Mouse (Mus musculus) testis, adult 2 months (tissue): ENCODE data around the gene Cenpb. TPM values are rescaled to one million over a fixed set of nuclear protein-coding genes. Genes with fewer than 3 reads are reported as not detected.

ENCODE experiments used
- H3K27ac ChIP-seq: fragments of 200-500 bp; 2 replicates; pipeline ENCODE4 v1.5.1; 2012; ENCODE audit warnings: low read depth, low read length; ENCODE audit not compliant: control insufficient read depth, insufficient read depth
- H3K27me3 ChIP-seq: fragments of 200-500 bp; 2 replicates; pipeline ENCODE4 v1.6.1; 2012; ENCODE audit warnings: mild to moderate bottlenecking, low read length, moderate library complexity; ENCODE audit not compliant: control insufficient read depth, insufficient read depth
- H3K36me3 ChIP-seq: fragments of 200-500 bp; 2 replicates; pipeline ENCODE4 v1.6.1; 2012; ENCODE audit warnings: mild to moderate bottlenecking, low read length; ENCODE audit not compliant: control insufficient read depth, insufficient read depth
- H3K4me1 ChIP-seq: fragments of 200-500 bp; 2 replicates; pipeline ENCODE4 v1.6.1; 2012; ENCODE audit warnings: low read length; ENCODE audit not compliant: control insufficient read depth, insufficient read depth
- H3K4me3 ChIP-seq: fragments of 200-500 bp; 2 replicates; pipeline ENCODE4 v1.5.1; 2012; ENCODE audit warnings: low read depth, mild to moderate bottlenecking, low read length, moderate library complexity, mixed read lengths; ENCODE audit not compliant: control insufficient read depth
- CTCF ChIP-seq: fragments of 200-500 bp; IDR thresholded peaks from 2 replicates; pipeline ENCODE4 v1.5.1; 2012; ENCODE audit warnings: low read depth, mild to moderate bottlenecking, inconsistent platforms, low read length, moderate library complexity; ENCODE audit not compliant: control insufficient read depth, insufficient read depth, insufficient replicate concordance
- POLR2A ChIP-seq: fragments of 200-500 bp; IDR thresholded peaks from 2 replicates; pipeline ENCODE4 v1.6.1; 2012; ENCODE audit warnings: low read depth, mild to moderate bottlenecking, inconsistent platforms, low read length, moderate library complexity; ENCODE audit not compliant: control insufficient read depth
- polyA plus RNA-seq: library from polyadenylated mRNA; depleted of rRNA; stranded (reverse); fragments of >200 nt; gene quantifications from 2 replicates; pipeline ENCODE4 v1.2.3, GENCODE M21; 2012

Cenpb gene
- polyA plus RNA-seq, 1 experiment: 7.6 TPM

- H3K4me1 ChIP-seq: no peaks in the 10 kb centered on the region; the same call in 1 of the 2 replicates
- no peak overlapping the region for H3K27ac ChIP-seq
- TF ChIP-seq POLR2A (no peak), CTCF (no peak)
- H3K36me3 ChIP-seq: no peaks in the 10 kb centered on the region
- no peaks in the 10 kb centered on the region for H3K27me3 ChIP-seq
- H3K4me3 ChIP-seq: no peak overlapping the region
Observed at GRCm38 (mm10) chr2:131135521-131136139, 44.2 kb downstream of the Cenpb start.

- H3K4me1 ChIP-seq: no peaks in the 10 kb centered on the region; the same call in 1 of the 2 replicates
- TF ChIP-seq CTCF (no peak), POLR2A (no peak)
- no peak overlapping the region for H3K27ac ChIP-seq
Observed at GRCm38 (mm10) chr2:131134826-131135400, 45.0 kb downstream of the Cenpb start.

GRCm38 (mm10) chr2:131134381-131134780, 45.5 kb downstream of the Cenpb start:
- no peak for TF ChIP-seq CTCF
- no peak for TF ChIP-seq POLR2A
- H3K4me3 ChIP-seq: no peak overlapping the region
- H3K27ac ChIP-seq: no peak overlapping the region
- no peaks in the 10 kb centered on the region for H3K36me3 ChIP-seq
- no peaks in the 10 kb centered on the region for H3K27me3 ChIP-seq
- H3K4me1 ChIP-seq: no peaks in the 10 kb centered on the region; the same call in 1 of the 2 replicates

More at GRCm38 (mm10) chr2:131134826-131135400, 45.0 kb downstream of the Cenpb start:
- H3K4me3 ChIP-seq: no peak overlapping the region
- H3K27me3 ChIP-seq: no peaks in the 10 kb centered on the region
- no peaks in the 10 kb centered on the region for H3K36me3 ChIP-seq

- Histone ChIP-seq H3K4me1 (no peaks in the 10 kb centered on the region), H3K27me3 (no peaks in the 10 kb centered on the region), H3K27ac (no peak within 1 kb of the TSS), H3K36me3 (no peaks in the 10 kb centered on the region), H3K4me3 (no peak within 1 kb of the TSS)
- no peak for TF ChIP-seq CTCF
- no peak for TF ChIP-seq POLR2A
Observed at GRCm38 (mm10) chr2:131132930-131133547, 46.8 kb downstream of the Cenpb start, which contains the start of gene Gm11037. TSS of gene Gm11037 (plus strand) at chr2:131133497.

- H3K36me3 ChIP-seq: no peaks in the 10 kb centered on the region
- TF ChIP-seq CTCF (no peak), POLR2A (no peak)
- H3K4me1 ChIP-seq: peaks cover 3% of the 10 kb centered on the region
- no peak overlapping the region for H3K27ac ChIP-seq
- no peaks in the 10 kb centered on the region for H3K27me3 ChIP-seq
- H3K4me3 ChIP-seq: no peak overlapping the region
Observed at GRCm38 (mm10) chr2:131132111-131132888, 47.6 kb downstream of the Cenpb start.

GRCm38 (mm10) chr2:131130849-131131248, 49.0 kb downstream of the Cenpb start:
- Histone ChIP-seq H3K27ac (no peak overlapping the region), H3K4me3 (no peak overlapping the region), H3K27me3 (no peaks in the 10 kb centered on the region), H3K36me3 (no peaks in the 10 kb centered on the region), H3K4me1 (peaks cover 15% of the 10 kb centered on the region)
- TF ChIP-seq CTCF (no peak), POLR2A (no peak)

GRCm38 (mm10) chr2:131129836-131130235, 50.0 kb downstream of the Cenpb start:
- Histone ChIP-seq H3K36me3 (no peaks in the 10 kb centered on the region), H3K27ac (no peak overlapping the region), H3K4me3 (no peak overlapping the region), H3K27me3 (no peaks in the 10 kb centered on the region), H3K4me1 (peaks cover 18% of the 10 kb centered on the region)
- TF ChIP-seq CTCF (no peak), POLR2A (no peak)
